Mouse (Mus musculus): ENCODE data around the gene Rack1. TPM values are rescaled to one million over a fixed set of nuclear protein-coding genes. Genes with fewer than 3 reads are reported as not detected.

Rack1 gene
- total RNA-seq, 1 experiment = 3,112 TPM

GRCm38 (mm10) chr11:48803988-48804387 is 3.9 kb downstream of the Rack1 start:
- Histone ChIP-seq H3K36me3 (ENCODE audit: control insufficient read depth, insufficient read depth, low read length, poor library complexity, severe bottlenecking) (peaks cover 69% of the 10 kb centered on the region), H3K9ac (ENCODE audit: insufficient read depth, low read depth, low read length, poor library complexity, severe bottlenecking) (no peak overlapping the region), H3K4me1 (ENCODE audit: control insufficient read depth in 2 of 2, insufficient read depth in 2 of 2, low read length in 2 of 2, poor library complexity in 1 of 2) (peaks cover 0 to 7% of the 10 kb centered on the region in 2 experiments; a peak in 2 of 4 replicates), H3K27ac (ENCODE audit: insufficient read depth, low read depth, low read length, poor library complexity, severe bottlenecking) (no peak overlapping the region), H3K9me3 (ENCODE audit: control insufficient read depth, insufficient read depth, low read depth, low read length) (no peaks in the 10 kb centered on the region), H3K4me3 (ENCODE audit: insufficient read depth in 1 of 2, low read depth in 1 of 2, low read length in 2 of 2, poor library complexity in 1 of 2, severe bottlenecking in 1 of 2) (no peak overlapping the region)
- in situ Hi-C loops (cut with MboI; ENCODE audit: low sequenced_read_pairs in 2 of 2, unreplicated experiment in 2 of 2) = no loop called here
- no peak for DNase-seq (ENCODE audit: low read depth, low spot score)
- TF ChIP-seq HCFC1 (IDR thresholded peaks at IDR 0.05; ENCODE audit: borderline replicate concordance, insufficient read depth, low read length) (no peak), CHD2 (IDR thresholded peaks at IDR 0.05; ENCODE audit: low read depth, low read length) (no peak), ZNF384 (IDR thresholded peaks at IDR 0.05; ENCODE audit: low read depth, low read length) (no peak), MAFK (IDR thresholded peaks at IDR 0.05; ENCODE audit: insufficient read depth, low read depth, low read length) (no peak), ZC3H11A (IDR thresholded peaks at IDR 0.05; ENCODE audit: borderline replicate concordance, low read depth, low read length) (no peak)

- in situ Hi-C loops (cut with MboI; ENCODE audit: low sequenced_read_pairs in 2 of 2, unreplicated experiment in 2 of 2) = no loop called here
These were observed 4.8 kb downstream of the Rack1 start for GRCm38 (mm10) chr11:48804922-48805321.

GRCm38 (mm10) chr11:48806856-48807562 is 6.9 kb downstream of the Rack1 start:
- Histone ChIP-seq H3K36me3 (ENCODE audit: control insufficient read depth, insufficient read depth, low read length, poor library complexity, severe bottlenecking) (peaks cover 65% of the 10 kb centered on the region), H3K9me3 (ENCODE audit: control insufficient read depth, insufficient read depth, low read depth, low read length) (no peaks in the 10 kb centered on the region), H3K27ac (ENCODE audit: insufficient read depth, low read depth, low read length, poor library complexity, severe bottlenecking) (peak overlapping the region; percentile 6; the same call in 1 of the 2 replicates), H3K4me1 (ENCODE audit: control insufficient read depth in 2 of 2, insufficient read depth in 2 of 2, low read length in 2 of 2, poor library complexity in 1 of 2) (peaks cover 0 to 7% of the 10 kb centered on the region in 2 experiments; a peak in 2 of 4 replicates), H3K4me3 (ENCODE audit: insufficient read depth in 1 of 2, low read depth in 1 of 2, low read length in 2 of 2, poor library complexity in 1 of 2, severe bottlenecking in 1 of 2) (no peak overlapping the region), H3K9ac (ENCODE audit: insufficient read depth, low read depth, low read length, poor library complexity, severe bottlenecking) (no peak overlapping the region)
- TF ChIP-seq CHD2 (IDR thresholded peaks at IDR 0.05; ENCODE audit: low read depth, low read length) (no peak; the same call in 1 of the 2 replicates), MAFK (IDR thresholded peaks at IDR 0.05; ENCODE audit: insufficient read depth, low read depth, low read length) (no peak), ZNF384 (IDR thresholded peaks at IDR 0.05; ENCODE audit: low read depth, low read length) (no peak), HCFC1 (IDR thresholded peaks at IDR 0.05; ENCODE audit: borderline replicate concordance, insufficient read depth, low read length) (no peak), ZC3H11A (IDR thresholded peaks at IDR 0.05; ENCODE audit: borderline replicate concordance, low read depth, low read length) (no peak)
- DNase-seq (ENCODE audit: low read depth, low spot score) = no peak
- in situ Hi-C loops (cut with MboI; ENCODE audit: low sequenced_read_pairs in 2 of 2, unreplicated experiment in 2 of 2) = no loop called here

More at GRCm38 (mm10) chr11:48804922-48805321, 4.8 kb downstream of the Rack1 start:
- H3K4me3 ChIP-seq (ENCODE audit: insufficient read depth in 1 of 2, low read depth in 1 of 2, low read length in 2 of 2, poor library complexity in 1 of 2, severe bottlenecking in 1 of 2) = no peak overlapping the region
- peaks cover 0 to 7% of the 10 kb centered on the region in 2 experiments; a peak in 2 of 4 replicates for H3K4me1 ChIP-seq (ENCODE audit: control insufficient read depth in 2 of 2, insufficient read depth in 2 of 2, low read length in 2 of 2, poor library complexity in 1 of 2)
- no peaks in the 10 kb centered on the region for H3K9me3 ChIP-seq (ENCODE audit: control insufficient read depth, insufficient read depth, low read depth, low read length)
- TF ChIP-seq ZNF384 (IDR thresholded peaks at IDR 0.05; ENCODE audit: low read depth, low read length) (no peak), CHD2 (IDR thresholded peaks at IDR 0.05; ENCODE audit: low read depth, low read length) (no peak), ZC3H11A (IDR thresholded peaks at IDR 0.05; ENCODE audit: borderline replicate concordance, low read depth, low read length) (no peak), MAFK (IDR thresholded peaks at IDR 0.05; ENCODE audit: insufficient read depth, low read depth, low read length) (no peak), HCFC1 (IDR thresholded peaks at IDR 0.05; ENCODE audit: borderline replicate concordance, insufficient read depth, low read length) (no peak)
- peaks cover 69% of the 10 kb centered on the region for H3K36me3 ChIP-seq (ENCODE audit: control insufficient read depth, insufficient read depth, low read length, poor library complexity, severe bottlenecking)
- H3K9ac ChIP-seq (ENCODE audit: insufficient read depth, low read depth, low read length, poor library complexity, severe bottlenecking) = no peak overlapping the region
- H3K27ac ChIP-seq (ENCODE audit: insufficient read depth, low read depth, low read length, poor library complexity, severe bottlenecking) = no peak overlapping the region
- DNase-seq (ENCODE audit: low read depth, low spot score) = no peak

GRCm38 (mm10) chr11:48807563-48808303 is 7.6 kb downstream of the Rack1 start:
- Histone ChIP-seq H3K4me3 (ENCODE audit: insufficient read depth in 1 of 2, low read depth in 1 of 2, low read length in 2 of 2, poor library complexity in 1 of 2, severe bottlenecking in 1 of 2) (no peak overlapping the region), H3K4me1 (ENCODE audit: control insufficient read depth in 2 of 2, insufficient read depth in 2 of 2, low read length in 2 of 2, poor library complexity in 1 of 2) (peaks cover 0 to 3% of the 10 kb centered on the region in 2 experiments; a peak in 2 of 4 replicates), H3K9me3 (ENCODE audit: control insufficient read depth, insufficient read depth, low read depth, low read length) (no peaks in the 10 kb centered on the region), H3K9ac (ENCODE audit: insufficient read depth, low read depth, low read length, poor library complexity, severe bottlenecking) (no peak overlapping the region), H3K27ac (ENCODE audit: insufficient read depth, low read depth, low read length, poor library complexity, severe bottlenecking) (no peak overlapping the region; the same call in 1 of the 2 replicates), H3K36me3 (ENCODE audit: control insufficient read depth, insufficient read depth, low read length, poor library complexity, severe bottlenecking) (peaks cover 64% of the 10 kb centered on the region)
- no peak for TF ChIP-seq ZC3H11A (IDR thresholded peaks at IDR 0.05; ENCODE audit: borderline replicate concordance, low read depth, low read length)
- TF ChIP-seq CHD2 (IDR thresholded peaks at IDR 0.05; ENCODE audit: low read depth, low read length) = 0 out of 2 replicates have a peak, but pooled peaks have one; percentile 36
- DNase-seq (ENCODE audit: low read depth, low spot score) = no peak
- in situ Hi-C loops (cut with MboI; ENCODE audit: low sequenced_read_pairs in 2 of 2, unreplicated experiment in 2 of 2) = no loop called here

All from ES-E14 (cell line).